Mouse (Mus musculus): ENCODE measurements at regions not wholly inside any gene's neighbourhood (a gene's known extent, or its start where the extent isn't known, plus 50 kb on each side); places are given as distances from the start of the nearest gene placed in this dataset.
A peak's percentile ranks its signal among the peaks of the same experiment; 100 is the strongest.

GRCm38 (mm10) chr8:8869338-8869737 is 179.0 kb upstream of the Arglu1 start:
- TF ChIP-seq CTCF (IDR thresholded peaks at IDR 0.05; ENCODE audit: low read depth) = no peak
- Histone ChIP-seq H3K4me1 (replicated peaks; ENCODE audit: insufficient read depth, low read length) (no peaks in the 10 kb centered on the region; the same call in 1 of the 2 replicates), H3K4me3 (replicated peaks; ENCODE audit: low read depth, low read length) (no peak overlapping the region), H3K9ac (ENCODE audit: low read depth, low read length) (no peak overlapping the region), H3K9me3 (replicated peaks; ENCODE audit: low read length) (no peaks in the 10 kb centered on the region), H3K36me3 (ENCODE audit: insufficient read depth, low read length) (no peaks in the 10 kb centered on the region), H3K27me3 (ENCODE audit: insufficient read depth, low read length) (no peaks in the 10 kb centered on the region), H3K4me2 (ENCODE audit: low read length) (no peak overlapping the region), H3K27ac (no peak overlapping the region)
- 62% methylated on average over 6 of the region's 6 CpGs for WGBS
- DNase-seq (ENCODE audit: low spot score) (no peak), ATAC-seq (replicated peaks; ENCODE audit: low FRiP score, low read depth) (no peak)

DNA sequence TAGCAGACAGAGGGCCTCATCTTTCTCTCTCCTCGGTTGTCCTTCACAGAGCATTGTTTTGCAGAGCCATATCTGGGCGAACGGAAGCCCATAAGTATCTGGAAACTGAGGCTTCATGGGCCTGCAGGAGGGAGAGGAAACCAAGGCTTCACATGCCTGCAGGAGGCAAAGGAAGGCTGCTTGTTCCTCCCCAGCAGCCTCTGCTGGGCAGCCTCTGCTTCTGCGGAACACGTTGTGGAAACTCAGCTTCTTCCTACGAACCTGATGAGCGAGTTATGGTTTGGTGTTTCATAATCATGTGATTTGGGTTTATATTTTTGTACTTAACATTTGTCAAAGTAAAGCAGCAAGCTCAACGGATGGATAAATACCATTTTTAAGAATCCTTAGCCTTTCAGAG is 177.6 kb upstream of the Arglu1 start:
- H3K27me3 ChIP-seq (ENCODE audit: insufficient read depth, low read length) = no peaks in the 10 kb centered on the region
- no peak overlapping the region for H3K27ac ChIP-seq
- no peak overlapping the region for H3K9ac ChIP-seq (ENCODE audit: low read depth, low read length)
- DNase-seq (ENCODE audit: low spot score) = no peak
- no peak overlapping the region for H3K4me2 ChIP-seq (ENCODE audit: low read length)
- H3K4me1 ChIP-seq (replicated peaks; ENCODE audit: insufficient read depth, low read length) = no peaks in the 10 kb centered on the region; the same call in 1 of the 2 replicates
- no peak overlapping the region for H3K4me3 ChIP-seq (replicated peaks; ENCODE audit: low read depth, low read length)
- no peak; the same call in 1 of the 2 replicates for TF ChIP-seq CTCF (IDR thresholded peaks at IDR 0.05; ENCODE audit: low read depth)
- H3K36me3 ChIP-seq (ENCODE audit: insufficient read depth, low read length) = no peaks in the 10 kb centered on the region
- no peak for ATAC-seq (replicated peaks; ENCODE audit: low FRiP score, low read depth)
- 74% methylated on average over 8 of the region's 8 CpGs for WGBS
- H3K9me3 ChIP-seq (replicated peaks; ENCODE audit: low read length) = no peaks in the 10 kb centered on the region

DNA sequence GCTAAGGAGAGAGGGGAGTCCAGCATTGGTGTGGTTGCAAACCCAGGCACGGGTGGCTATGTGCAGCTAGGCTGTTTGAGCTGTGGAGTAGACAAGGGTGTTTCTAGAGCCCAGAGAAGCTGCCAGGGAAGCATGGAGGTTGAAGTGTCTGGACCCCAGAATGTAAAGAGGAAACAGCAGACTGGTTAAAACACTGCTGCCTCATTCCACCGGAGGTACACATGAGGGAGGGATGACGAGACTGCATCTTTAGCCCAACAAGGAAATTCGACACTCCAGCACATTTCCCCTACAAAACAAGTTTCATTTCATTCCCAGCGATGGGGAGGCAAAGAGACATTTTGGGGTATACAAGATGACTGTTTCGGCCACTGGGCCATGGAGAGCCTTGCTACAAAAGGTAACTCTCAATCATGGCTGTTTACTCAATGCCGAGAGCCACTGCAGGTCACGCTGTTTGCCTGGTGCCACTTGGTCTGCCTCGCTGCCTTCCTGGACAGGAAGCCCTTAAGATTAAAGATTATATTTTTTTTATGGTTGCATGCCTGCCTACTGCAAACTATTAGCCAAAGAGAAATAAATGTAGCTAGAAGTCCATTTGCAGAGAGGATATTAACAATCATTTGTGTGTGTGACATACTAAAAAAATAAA is 176.9 kb upstream of the Arglu1 start:
- H3K9ac ChIP-seq (ENCODE audit: low read depth, low read length) = no peak overlapping the region
- no peaks in the 10 kb centered on the region for H3K36me3 ChIP-seq (ENCODE audit: insufficient read depth, low read length)
- H3K4me1 ChIP-seq (replicated peaks; ENCODE audit: insufficient read depth, low read length) = no peaks in the 10 kb centered on the region; the same call in 1 of the 2 replicates
- peak overlapping the region; percentile 21; the same call in 1 of the 2 replicates for H3K4me2 ChIP-seq (ENCODE audit: low read length)
- H3K27me3 ChIP-seq (ENCODE audit: insufficient read depth, low read length) = no peaks in the 10 kb centered on the region
- TF ChIP-seq CTCF (IDR thresholded peaks at IDR 0.05; ENCODE audit: low read depth) = no peak
- no peak for ATAC-seq (replicated peaks; ENCODE audit: low FRiP score, low read depth)
- peak overlapping the region; percentile 57 for H3K27ac ChIP-seq
- no peak overlapping the region for H3K4me3 ChIP-seq (replicated peaks; ENCODE audit: low read depth, low read length)
- 17% methylated on average over 9 of the region's 9 CpGs for WGBS
- no peaks in the 10 kb centered on the region for H3K9me3 ChIP-seq (replicated peaks; ENCODE audit: low read length)
- DNase-seq (ENCODE audit: low spot score) = no peak

DNA sequence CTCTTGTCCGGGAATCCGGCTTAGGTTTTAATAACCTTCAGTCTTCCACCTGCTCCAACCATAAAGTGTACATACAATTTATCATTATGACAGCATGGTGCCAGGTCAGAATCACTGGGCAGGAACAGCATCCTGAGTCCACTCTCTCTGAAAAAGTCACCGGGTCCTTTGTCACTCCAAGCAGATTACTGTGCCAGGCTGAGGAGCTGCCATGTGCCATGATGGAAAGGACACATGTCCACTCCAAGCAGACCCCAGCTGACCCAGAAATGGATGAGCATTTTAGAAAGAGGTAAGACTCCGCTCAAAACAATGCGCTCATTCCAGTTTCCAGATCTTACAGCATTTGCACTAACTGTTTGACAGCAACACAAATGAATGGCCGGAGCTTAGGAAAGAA is 172.4 kb upstream of the Arglu1 start:
- Histone ChIP-seq H3K4me1 (replicated peaks; ENCODE audit: insufficient read depth, low read length) (peaks cover 4% of the 10 kb centered on the region; the same call in 1 of the 2 replicates), H3K36me3 (ENCODE audit: insufficient read depth, low read length) (no peaks in the 10 kb centered on the region), H3K4me3 (replicated peaks; ENCODE audit: low read depth, low read length) (no peak overlapping the region), H3K4me2 (ENCODE audit: low read length) (no peak overlapping the region), H3K27me3 (ENCODE audit: insufficient read depth, low read length) (no peaks in the 10 kb centered on the region), H3K9me3 (replicated peaks; ENCODE audit: low read length) (no peaks in the 10 kb centered on the region), H3K9ac (ENCODE audit: low read depth, low read length) (no peak overlapping the region), H3K27ac (no peak overlapping the region)
- ATAC-seq (replicated peaks; ENCODE audit: low FRiP score, low read depth) = no peak
- no peak for TF ChIP-seq CTCF (IDR thresholded peaks at IDR 0.05; ENCODE audit: low read depth)
- no peak for DNase-seq (ENCODE audit: low spot score)
- WGBS = 86% methylated on average over 6 of the region's 6 CpGs

- no peak for DNase-seq (ENCODE audit: low spot score)
- H3K36me3 ChIP-seq (ENCODE audit: insufficient read depth, low read length) = no peaks in the 10 kb centered on the region
- no peak overlapping the region for H3K4me2 ChIP-seq (ENCODE audit: low read length)
- no peak overlapping the region for H3K4me3 ChIP-seq (replicated peaks; ENCODE audit: low read depth, low read length)
- 44% methylated on average over 9 of the region's 9 CpGs for WGBS
- H3K4me1 ChIP-seq (replicated peaks; ENCODE audit: insufficient read depth, low read length) = 0 out of 2 replicates have a peak, but pooled peaks cover 4% of the 10 kb centered on the region
- no peak overlapping the region for H3K9ac ChIP-seq (ENCODE audit: low read depth, low read length)
- H3K27ac ChIP-seq = no peak overlapping the region
- no peaks in the 10 kb centered on the region for H3K9me3 ChIP-seq (replicated peaks; ENCODE audit: low read length)
- ATAC-seq (replicated peaks; ENCODE audit: low FRiP score, low read depth) = no peak
- H3K27me3 ChIP-seq (ENCODE audit: insufficient read depth, low read length) = no peaks in the 10 kb centered on the region
- no peak for TF ChIP-seq CTCF (IDR thresholded peaks at IDR 0.05; ENCODE audit: low read depth)
Measured at GRCm38 (mm10) chr8:8861331-8861940, 171.1 kb upstream of the Arglu1 start.

DNA sequence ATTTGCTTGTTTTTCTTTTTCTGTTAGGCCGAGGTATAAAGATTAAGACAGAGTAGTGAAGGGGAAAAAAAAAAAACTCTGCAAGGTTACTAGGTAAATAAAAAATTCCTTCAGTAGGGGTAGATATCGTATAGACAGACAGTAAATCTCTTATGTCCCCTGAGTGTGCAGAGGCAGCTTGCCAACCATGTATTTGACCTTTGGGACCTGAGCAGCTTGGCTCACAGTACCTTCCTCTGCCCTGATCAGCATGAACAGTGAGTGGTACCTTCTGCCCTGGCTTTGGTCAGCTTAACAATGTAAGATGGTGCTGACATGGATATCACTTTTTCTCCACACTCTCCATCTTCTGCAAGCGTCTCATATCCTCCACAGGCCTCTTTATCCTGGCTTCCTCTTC is 168.3 kb upstream of the Arglu1 start:
- no peak overlapping the region for H3K4me2 ChIP-seq (ENCODE audit: low read length)
- H3K4me3 ChIP-seq (replicated peaks; ENCODE audit: low read depth, low read length) = no peak overlapping the region
- WGBS = 23% methylated on average over 3 of the region's 3 CpGs
- TF ChIP-seq CTCF (IDR thresholded peaks at IDR 0.05; ENCODE audit: low read depth) = no peak
- ATAC-seq (replicated peaks; ENCODE audit: low FRiP score, low read depth) = no peak
- no peaks in the 10 kb centered on the region for H3K36me3 ChIP-seq (ENCODE audit: insufficient read depth, low read length)
- no peak overlapping the region for H3K9ac ChIP-seq (ENCODE audit: low read depth, low read length)
- H3K9me3 ChIP-seq (replicated peaks; ENCODE audit: low read length) = no peaks in the 10 kb centered on the region
- no peaks in the 10 kb centered on the region for H3K27me3 ChIP-seq (ENCODE audit: insufficient read depth, low read length)
- DNase-seq (ENCODE audit: low spot score) = peak; percentile 26
- 0 out of 2 replicates have a peak, but pooled peaks cover 4% of the 10 kb centered on the region for H3K4me1 ChIP-seq (replicated peaks; ENCODE audit: insufficient read depth, low read length)
- no peak overlapping the region for H3K27ac ChIP-seq

All from kidney, postnatal 0 days (tissue).